Mouse (Mus musculus) T-helper 2 cell (primary cell): ENCODE measurements around the gene Cd320.
"Not testable (repeated sequence)": the region's sequence is repeated elsewhere in the genome, so short reads cannot be mapped to it uniquely, and the experiment has no call there.

ENCODE experiments used
- in situ Hi-C: fragments of 300-600 bp; cut with MboI, MseI; formaldehyde crosslinking; loops from one replicate; pipeline ENCODE4 v1.15.1; 2025; ENCODE audit warnings: high pct_unique_total_duplicates

Gene Cd320

GRCm38 (mm10) chr17:33824997-33825330, 17.9 kb upstream of the Cd320 start:
- in situ Hi-C loops = loop anchor here (5.0 kb wide), 1 partner anchor 138 kb away; the partner anchor contains the start of gene Hnrnpm

GRCm38 (mm10) chr17:33825462-33825861, 17.4 kb upstream of the Cd320 start:
- in situ Hi-C loops = no loop called here

GRCm38 (mm10) chr17:33826850-33827249, 16.0 kb upstream of the Cd320 start:
- in situ Hi-C loops = no loop called here

- in situ Hi-C loops = no loop called here
These were observed 14.0 kb upstream of the Cd320 start for GRCm38 (mm10) chr17:33828892-33829291.

GRCm38 (mm10) chr17:33829561-33829960, 13.3 kb upstream of the Cd320 start:
- in situ Hi-C loops = no loop called here

- in situ Hi-C loops = no loop called here
These were observed 1.3 kb downstream of the Cd320 start for GRCm38 (mm10) chr17:33844196-33844595.

GRCm38 (mm10) chr17:33848139-33848538, 5.2 kb downstream of the Cd320 start:
- in situ Hi-C loops = loop anchor here (5.0 kb wide), 1 partner anchor 34 kb away; no protein-coding TSS in a partner anchor

- in situ Hi-C loops = no loop called here
These were observed 8.4 kb downstream of the Cd320 start for GRCm38 (mm10) chr17:33851331-33851730.

GRCm38 (mm10) chr17:33857816-33858215, 14.9 kb downstream of the Cd320 start:
- in situ Hi-C loops = no loop called here

GRCm38 (mm10) chr17:33865330-33866030, 22.6 kb downstream of the Cd320 start:
- in situ Hi-C loops = no loop called here

- in situ Hi-C loops = not testable (repeated sequence)
These were observed 30.6 kb downstream of the Cd320 start, which contains the start of gene Gm7029 for GRCm38 (mm10) chr17:33873537-33873936. Gene Gm7029 (plus strand): TSS chr17:33873837.

- in situ Hi-C loops = no loop called here
These were observed 31.5 kb downstream of the Cd320 start for GRCm38 (mm10) chr17:33874411-33874810.

GRCm38 (mm10) chr17:33875797-33876196, 32.9 kb downstream of the Cd320 start:
- in situ Hi-C loops = not testable (repeated sequence)

GRCm38 (mm10) chr17:33884320-33884719, 41.4 kb downstream of the Cd320 start:
- in situ Hi-C loops = loop anchor here (5.0 kb wide), 1 partner anchor 37 kb away; no protein-coding TSS in a partner anchor

- in situ Hi-C loops = not testable (repeated sequence)
These were observed 44.9 kb downstream of the Cd320 start for GRCm38 (mm10) chr17:33887802-33888201.

- in situ Hi-C loops = not testable (repeated sequence)
These were observed 45.3 kb downstream of the Cd320 start for GRCm38 (mm10) chr17:33888230-33888629.

GRCm38 (mm10) chr17:33889941-33890532, 47.1 kb downstream of the Cd320 start:
- in situ Hi-C loops = loop anchor here (5.0 kb wide), 1 partner anchor 42 kb away; no protein-coding TSS in a partner anchor

- in situ Hi-C loops = loop anchor here (5.0 kb wide), 1 partner anchor 42 kb away; no protein-coding TSS in a partner anchor
These were observed 47.7 kb downstream of the Cd320 start, which contains the start of gene Kifc1 for GRCm38 (mm10) chr17:33890533-33891059. Gene Kifc1 (minus strand): TSS chr17:33890661.

- in situ Hi-C loops = loop anchor here (5.0 kb wide), 1 partner anchor 41 kb away; no protein-coding TSS in a partner anchor
These were observed 48.5 kb downstream of the Cd320 start for GRCm38 (mm10) chr17:33891357-33891756.

- in situ Hi-C loops = loop anchor here (5.0 kb wide), 1 partner anchor 40 kb away; no protein-coding TSS in a partner anchor
These were observed 49.0 kb downstream of the Cd320 start for GRCm38 (mm10) chr17:33891892-33892291.

- in situ Hi-C loops = loop anchor here (5.0 kb wide), 1 partner anchor 40 kb away; no protein-coding TSS in a partner anchor
These were observed 49.5 kb downstream of the Cd320 start for GRCm38 (mm10) chr17:33892429-33892828.

GRCm38 (mm10) chr17:33893011-33893410, 50.1 kb downstream of the Cd320 start:
- in situ Hi-C loops = loop anchor here (5.0 kb wide), 1 partner anchor 39 kb away; no protein-coding TSS in a partner anchor
